Mouse (Mus musculus) neural tube, embryonic 13.5 days (tissue): Measurements from ENCODE around the gene Srgn. TPM values are rescaled to one million over a fixed set of nuclear protein-coding genes. Genes with fewer than 3 reads are reported as not detected.

Experiments
- ATAC-seq: fragments of 200-750 bp; cut with Nextera tagmentation; 2 replicates; pipeline ENCODE4 v1.8.0; 2017; ENCODE audit warnings: low read depth, mild to moderate bottlenecking, moderate TSS enrichment, moderate library complexity
- H3K27ac ChIP-seq: fragments of 300-500 bp; sonication (generic); replicated peaks from 2 replicates; pipeline ENCODE4 v1.5.1; 2015; ENCODE audit warnings: moderate library complexity, mild to moderate bottlenecking, inconsistent platforms
- H3K27me3 ChIP-seq: fragments of 300-500 bp; sonication (generic); 2 replicates; pipeline ENCODE4 v1.6.1; 2015; ENCODE audit warnings: mild to moderate bottlenecking, inconsistent platforms
- H3K36me3 ChIP-seq: fragments of 300-500 bp; sonication (generic); 2 replicates; pipeline ENCODE4 v1.6.1; 2015; ENCODE audit warnings: mild to moderate bottlenecking, inconsistent platforms
- H3K4me1 ChIP-seq: fragments of 300-500 bp; sonication (generic); replicated peaks from 2 replicates; pipeline ENCODE4 v1.6.1; 2015; ENCODE audit warnings: inconsistent platforms
- H3K4me2 ChIP-seq: fragments of 300-500 bp; sonication (generic); 2 replicates; pipeline ENCODE4 v1.6.1; 2015; ENCODE audit warnings: inconsistent platforms, mild to moderate bottlenecking, moderate library complexity
- H3K4me3 ChIP-seq: fragments of 300-500 bp; sonication (generic); 2 replicates; pipeline ENCODE4 v1.5.1; 2015; ENCODE audit warnings: mild to moderate bottlenecking, inconsistent platforms
- H3K9ac ChIP-seq: fragments of 300-500 bp; sonication (generic); 2 replicates; pipeline ENCODE4 v1.6.1; 2015; ENCODE audit warnings: moderate library complexity, mild to moderate bottlenecking, inconsistent platforms
- H3K9me3 ChIP-seq: fragments of 300-500 bp; sonication (generic); 2 replicates; pipeline ENCODE4 v1.6.1; 2016; ENCODE audit warnings: inconsistent platforms
- WGBS: fragments of 180-500 bp; shearing (Covaris S2); methylation state at CpG from one replicate; pipeline ENCODE4 v1.1.7; 2015; 5-methylcytosine and 5-hydroxymethylcytosine counted together
- polyA plus RNA-seq: library from polyadenylated mRNA; unstranded; fragments of >200 nt; fragmentation: Nextera tagmentation; extraction: Ambion mirVana; gene quantifications from 2 replicates; pipeline ENCODE4 v1.2.1, GENCODE M21; 2015

The Srgn gene
- 8.3 TPM in 2 replicates for polyA plus RNA-seq

DNA sequence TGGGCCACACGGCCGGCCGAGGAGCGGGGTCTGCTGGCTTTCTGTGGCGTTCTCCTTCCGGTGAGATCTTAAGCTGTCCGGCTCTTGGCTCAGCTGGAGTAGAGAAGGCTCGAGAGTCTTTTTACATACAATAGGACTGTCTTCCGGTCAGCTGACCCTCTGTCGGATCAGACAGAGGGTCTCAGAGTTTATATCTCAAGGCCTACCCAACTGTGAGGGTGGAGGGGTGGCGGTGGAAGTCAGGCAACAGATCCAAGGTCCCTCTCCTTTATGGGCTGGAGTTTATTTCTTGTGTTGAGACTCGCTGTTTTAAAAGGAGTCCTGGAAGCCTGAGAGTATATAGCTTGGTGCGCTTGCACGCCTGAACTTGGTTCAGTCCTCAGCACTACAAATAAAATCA lies at the start of gene Srgn:
Gene Srgn (minus strand): TSS at position 101 of the 400 bp plus-strand sequence.
- Histone ChIP-seq H3K4me2 (no peak within 1 kb of the TSS), H3K9me3 (no peaks in the 10 kb centered on the region), H3K9ac (no peak within 1 kb of the TSS), H3K36me3 (no peaks in the 10 kb centered on the region), H3K27ac (no peak within 1 kb of the TSS), H3K4me3 (no peak within 1 kb of the TSS), H3K27me3 (no peaks in the 10 kb centered on the region), H3K4me1 (no peaks in the 10 kb centered on the region)
- 92% methylated on average over 14 of the region's 14 CpGs for WGBS
- no peak for ATAC-seq

DNA sequence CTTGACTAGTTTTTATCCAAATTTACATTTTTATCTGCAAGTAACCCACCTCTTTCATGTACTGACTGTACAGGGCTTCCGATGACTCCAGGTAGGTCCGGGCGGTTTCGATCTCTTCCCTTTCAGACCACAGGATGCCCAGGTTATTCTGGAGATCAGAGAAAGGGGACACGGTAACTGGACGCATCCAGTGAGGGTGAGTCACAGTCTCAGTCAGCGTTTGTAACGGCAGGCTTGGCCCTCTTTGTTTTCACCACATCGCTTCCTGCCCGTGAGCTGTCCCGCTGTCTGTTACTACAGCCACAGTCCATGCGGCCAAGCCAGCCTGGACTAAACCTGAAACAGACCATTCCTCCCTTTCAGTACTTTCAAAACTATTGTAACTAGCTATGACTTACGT lies 47.8 kb upstream of the Srgn start:
- Histone ChIP-seq H3K9ac (no peak overlapping the region), H3K4me1 (peaks cover 19% of the 10 kb centered on the region), H3K4me2 (no peak overlapping the region), H3K9me3 (no peaks in the 10 kb centered on the region), H3K36me3 (peaks cover 51% of the 10 kb centered on the region), H3K27ac (no peak overlapping the region), H3K27me3 (no peaks in the 10 kb centered on the region), H3K4me3 (no peak overlapping the region)
- no peak for ATAC-seq
- WGBS, result 90% methylated on average over 13 of the region's 13 CpGs

DNA sequence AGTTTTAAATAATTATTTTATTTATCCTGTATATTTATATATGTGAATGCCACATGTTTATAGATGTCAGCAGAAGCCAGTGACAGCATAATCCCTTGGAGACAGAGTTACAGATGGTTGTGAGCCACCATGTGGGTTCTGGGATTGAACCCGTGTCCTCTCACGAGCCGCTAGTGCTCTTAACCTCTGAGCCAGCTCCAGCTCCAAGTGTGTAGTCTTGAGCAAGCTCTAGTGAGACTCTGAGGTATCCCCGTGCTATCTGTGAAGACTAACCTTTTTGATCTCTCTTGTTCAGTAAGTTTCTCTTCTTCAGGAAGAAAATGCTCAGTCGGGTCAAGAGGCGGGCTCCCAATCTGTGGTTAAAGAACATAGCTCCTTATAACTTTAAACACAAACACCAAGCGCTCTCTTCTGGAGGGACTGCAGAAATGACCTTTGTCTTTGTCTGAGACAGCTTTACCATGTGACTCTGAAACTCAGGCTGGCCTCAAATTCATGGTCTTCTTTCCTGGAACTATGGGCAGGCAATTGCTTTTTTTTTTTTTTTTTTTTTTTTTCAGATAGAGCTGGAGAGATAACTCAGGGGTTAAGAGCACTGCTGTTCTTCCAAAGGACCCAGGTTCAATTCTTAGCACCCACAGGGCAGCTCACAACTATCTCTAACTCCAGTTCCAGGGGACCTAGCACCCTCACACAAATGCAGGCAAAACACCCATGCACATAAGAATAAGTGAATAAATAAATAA lies 43.0 kb upstream of the Srgn start:
- 95% methylated on average over 7 of the region's 7 CpGs for WGBS
- no peak for ATAC-seq

DNA sequence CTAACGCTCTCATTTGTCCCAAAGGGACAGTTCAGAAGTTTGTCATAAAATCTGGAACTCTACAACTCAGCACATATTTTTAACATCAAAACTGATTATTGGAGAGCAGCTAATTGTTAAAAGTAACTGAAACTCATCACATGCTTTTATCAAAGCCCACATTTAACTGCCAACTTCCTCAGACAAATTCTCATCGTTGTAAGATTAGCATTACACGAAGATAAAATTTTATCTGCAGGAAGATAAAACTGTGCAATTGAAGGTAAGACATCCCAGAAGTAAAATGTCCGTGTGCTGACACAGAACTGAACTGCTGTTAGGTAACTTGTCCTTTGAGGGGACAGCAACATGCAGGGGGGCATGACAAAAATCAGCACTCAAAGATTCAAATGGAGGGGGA lies 41.6 kb upstream of the Srgn start:
- H3K9me3 ChIP-seq, result no peaks in the 10 kb centered on the region
- no peak overlapping the region for H3K27ac ChIP-seq
- 88% methylated on average over 4 of the region's 4 CpGs for WGBS
- peaks cover 92% of the 10 kb centered on the region for H3K36me3 ChIP-seq
- no peak overlapping the region for H3K4me2 ChIP-seq
- no peak overlapping the region for H3K4me3 ChIP-seq
- no peaks in the 10 kb centered on the region for H3K27me3 ChIP-seq
- H3K4me1 ChIP-seq, result no peaks in the 10 kb centered on the region
- no peak overlapping the region for H3K9ac ChIP-seq
- no peak for ATAC-seq

More for the DNA sequence above, 43.0 kb upstream of the Srgn start:
- Histone ChIP-seq H3K4me1 (no peaks in the 10 kb centered on the region), H3K4me2 (no peak overlapping the region), H3K9ac (no peak overlapping the region), H3K36me3 (peaks cover 90% of the 10 kb centered on the region), H3K4me3 (no peak overlapping the region), H3K27ac (no peak overlapping the region), H3K27me3 (no peaks in the 10 kb centered on the region), H3K9me3 (no peaks in the 10 kb centered on the region)

DNA sequence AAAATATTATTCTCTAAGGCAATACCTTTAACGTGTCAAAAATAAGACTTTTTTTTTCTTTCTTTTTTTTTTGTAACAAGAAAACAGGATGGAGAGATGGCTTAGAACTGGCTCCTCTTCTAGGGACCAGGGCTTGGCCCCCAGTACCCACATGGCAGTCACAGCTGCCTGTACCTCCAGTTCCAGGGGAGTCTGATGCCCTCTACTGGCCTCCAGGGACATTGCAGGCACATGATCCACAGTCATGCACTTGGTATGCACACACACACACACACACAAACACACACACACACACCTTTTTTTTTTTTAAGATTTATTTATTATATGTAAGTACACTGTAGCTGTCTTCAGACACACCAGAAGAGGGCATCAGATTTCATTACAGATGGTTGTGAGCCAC lies 30.5 kb upstream of the Srgn start:
- no peak for ATAC-seq
- 86% methylated on average over 1 of the region's 1 CpGs for WGBS
- no peaks in the 10 kb centered on the region for H3K4me1 ChIP-seq
- no peaks in the 10 kb centered on the region for H3K27me3 ChIP-seq
- peaks cover 67% of the 10 kb centered on the region for H3K36me3 ChIP-seq
- H3K27ac ChIP-seq, result no peak overlapping the region
- H3K9me3 ChIP-seq, result no peaks in the 10 kb centered on the region
- no peak overlapping the region for H3K9ac ChIP-seq
- no peak overlapping the region for H3K4me2 ChIP-seq
- H3K4me3 ChIP-seq, result no peak overlapping the region

DNA sequence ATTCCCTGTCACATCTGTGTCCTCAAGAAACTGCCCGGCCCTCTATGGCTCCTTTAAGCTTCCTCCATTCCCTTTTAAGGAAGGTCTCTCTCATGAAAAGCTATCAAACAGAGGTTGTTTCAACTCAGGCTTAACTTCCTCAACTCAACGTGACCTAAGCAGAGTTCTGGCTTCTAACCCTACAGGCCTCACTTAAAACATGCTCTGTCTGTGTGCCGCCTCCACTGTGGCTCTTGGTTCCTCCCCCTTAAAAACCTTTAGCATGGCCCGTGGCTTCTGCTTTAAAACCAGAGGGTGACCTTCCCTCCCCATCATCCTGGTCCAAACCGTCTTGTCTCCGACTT lies 29.3 kb upstream of the Srgn start:
- H3K4me3 ChIP-seq, result no peak overlapping the region
- H3K9ac ChIP-seq, result no peak overlapping the region
- H3K4me1 ChIP-seq, result no peaks in the 10 kb centered on the region
- WGBS, result 95% methylated on average over 6 of the region's 6 CpGs
- no peak overlapping the region for H3K27ac ChIP-seq
- no peaks in the 10 kb centered on the region for H3K9me3 ChIP-seq
- no peaks in the 10 kb centered on the region for H3K27me3 ChIP-seq
- ATAC-seq, result no peak
- H3K36me3 ChIP-seq, result peaks cover 55% of the 10 kb centered on the region
- H3K4me2 ChIP-seq, result no peak overlapping the region

DNA sequence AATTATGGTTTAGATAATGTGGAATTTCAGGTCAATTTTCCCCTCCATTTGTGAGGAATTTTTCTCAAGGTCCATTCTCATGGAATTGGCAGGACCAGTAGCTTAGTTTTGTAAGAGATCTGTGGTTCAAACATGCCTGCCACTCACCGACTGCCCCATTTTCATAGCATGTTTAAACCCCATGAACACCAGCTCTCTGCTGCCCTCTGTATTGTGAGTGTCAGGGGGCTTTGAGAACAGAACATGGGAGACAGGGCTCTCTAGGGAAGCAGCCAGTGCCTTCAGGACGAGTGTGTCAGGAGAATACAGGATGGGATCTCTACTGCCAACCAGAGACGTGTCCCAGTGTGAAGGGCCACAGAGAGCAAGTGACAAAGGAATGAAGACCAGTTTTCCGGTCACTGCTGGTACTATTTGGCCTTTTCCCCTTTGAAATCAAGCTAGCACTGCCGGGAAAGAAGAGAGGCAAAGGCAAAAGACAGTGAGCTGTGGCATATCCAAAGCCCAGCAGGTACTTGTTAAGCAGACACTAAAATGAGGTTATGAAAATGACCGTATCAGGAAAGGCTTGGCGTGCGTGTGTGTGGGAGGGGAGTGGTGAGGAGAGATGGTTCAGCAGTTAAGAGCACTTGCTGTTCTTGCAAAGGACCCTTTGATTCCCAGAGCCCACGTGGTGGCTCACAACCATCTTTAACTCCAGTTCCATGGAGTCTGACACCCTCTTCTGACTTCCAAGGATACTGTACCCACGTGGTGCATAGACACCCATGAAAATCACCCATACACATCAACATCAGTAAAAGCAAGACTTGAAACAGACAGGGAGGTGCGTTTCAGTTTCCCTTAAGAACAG lies 28.7 kb upstream of the Srgn start:
- Histone ChIP-seq H3K27ac (no peak overlapping the region), H3K4me1 (no peaks in the 10 kb centered on the region), H3K27me3 (no peaks in the 10 kb centered on the region), H3K9me3 (no peaks in the 10 kb centered on the region), H3K36me3 (peaks cover 51% of the 10 kb centered on the region), H3K4me3 (no peak overlapping the region), H3K9ac (no peak overlapping the region), H3K4me2 (no peak overlapping the region)
- ATAC-seq, result no peak
- 79% methylated on average over 11 of the region's 11 CpGs for WGBS

DNA sequence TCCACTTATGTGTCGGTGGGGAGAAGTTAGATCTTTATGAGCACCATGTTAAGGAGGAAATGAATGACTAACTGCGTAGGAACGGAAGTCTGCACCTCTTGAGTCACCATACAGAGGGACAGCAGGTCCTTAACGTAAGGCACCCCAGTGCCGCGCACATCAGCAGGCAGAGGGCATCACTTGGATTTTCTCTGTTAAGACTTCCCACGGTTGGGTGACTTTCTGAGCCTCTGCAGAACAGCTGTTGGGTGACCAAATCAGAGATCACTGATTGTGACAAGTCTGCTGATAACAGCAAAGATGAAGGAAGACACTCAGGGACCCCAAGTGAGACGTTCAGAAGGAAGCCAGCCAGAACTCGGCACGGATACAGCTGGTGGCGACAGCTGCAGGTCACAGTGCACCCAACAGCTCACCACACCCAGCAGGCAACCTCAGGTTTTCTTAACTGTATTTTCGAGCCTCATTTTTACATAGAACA lies 26.4 kb upstream of the Srgn start:
- Histone ChIP-seq H3K4me3 (no peak overlapping the region), H3K27me3 (no peaks in the 10 kb centered on the region), H3K9ac (no peak overlapping the region), H3K4me2 (no peak overlapping the region), H3K27ac (no peak overlapping the region), H3K4me1 (no peaks in the 10 kb centered on the region), H3K9me3 (no peaks in the 10 kb centered on the region), H3K36me3 (peaks cover 28% of the 10 kb centered on the region)
- WGBS, result 88% methylated on average over 12 of the region's 12 CpGs
- ATAC-seq, result no peak

DNA sequence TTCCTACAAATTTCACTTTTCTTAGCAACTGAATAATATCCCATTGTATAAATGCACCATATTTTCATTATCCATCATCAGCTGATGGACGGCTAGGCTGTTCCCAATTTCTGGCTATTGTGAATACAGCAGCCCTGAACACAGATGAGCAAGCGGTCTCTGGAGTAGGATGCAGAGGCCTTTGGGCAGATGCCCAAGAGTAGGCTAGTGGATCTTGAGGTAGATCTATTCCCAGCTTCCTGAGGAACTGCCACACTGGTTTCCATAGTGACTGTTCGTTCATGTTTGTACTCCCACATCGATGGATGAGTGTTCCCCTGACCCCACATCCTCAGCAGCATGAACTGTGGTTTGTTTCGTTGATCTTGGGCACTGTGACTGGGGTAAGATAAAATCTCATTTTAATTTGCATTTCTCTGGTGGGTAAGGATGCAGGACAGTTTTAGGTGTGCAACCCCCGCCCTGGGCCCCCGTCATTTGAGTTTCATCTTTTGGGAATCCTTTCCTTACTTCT lies 23.6 kb upstream of the Srgn start:
- no peaks in the 10 kb centered on the region for H3K4me1 ChIP-seq
- WGBS, result 79% methylated on average over 7 of the region's 7 CpGs
- H3K9ac ChIP-seq, result no peak overlapping the region
- H3K27ac ChIP-seq, result no peak overlapping the region
- no peak overlapping the region for H3K4me2 ChIP-seq
- no peak overlapping the region for H3K4me3 ChIP-seq
- H3K27me3 ChIP-seq, result no peaks in the 10 kb centered on the region
- ATAC-seq, result no peak
- H3K36me3 ChIP-seq, result 0 out of 2 replicates have a peak, but pooled peaks cover 3% of the 10 kb centered on the region
- no peaks in the 10 kb centered on the region for H3K9me3 ChIP-seq

DNA sequence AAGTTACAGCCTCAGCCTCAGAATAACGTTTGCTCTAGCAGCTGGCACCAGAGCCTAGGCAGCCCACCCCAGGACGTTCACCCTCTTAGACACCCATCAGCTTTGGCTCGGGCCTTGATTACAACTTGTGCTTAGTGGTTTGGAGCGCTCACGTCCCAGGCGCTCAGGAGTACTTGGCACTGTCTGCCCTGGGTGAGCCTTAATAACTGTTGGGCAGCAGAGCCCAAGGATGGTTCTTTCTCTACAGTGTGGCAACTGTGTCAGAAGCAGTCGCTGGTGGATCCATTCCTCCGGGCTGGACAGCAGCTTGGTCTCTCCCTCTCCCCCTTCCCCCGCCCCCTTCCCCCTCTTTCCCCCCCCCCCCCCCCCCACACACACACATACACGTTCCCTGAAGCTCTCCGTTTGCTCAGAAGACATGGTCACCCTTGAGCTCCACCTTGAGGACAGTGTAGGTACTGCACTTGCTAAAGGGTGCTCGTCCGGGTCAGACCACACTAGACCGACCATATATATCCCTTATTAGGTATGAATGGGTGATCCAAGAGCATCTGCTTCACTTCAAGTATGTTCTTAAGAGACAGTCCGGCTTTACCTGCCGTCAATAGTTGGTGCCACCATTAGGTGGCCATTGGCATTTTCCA lies 22.4 kb upstream of the Srgn start:
- no peaks in the 10 kb centered on the region for H3K4me1 ChIP-seq
- no peaks in the 10 kb centered on the region for H3K36me3 ChIP-seq
- H3K27me3 ChIP-seq, result no peaks in the 10 kb centered on the region
- no peak overlapping the region for H3K4me3 ChIP-seq
- H3K9ac ChIP-seq, result no peak overlapping the region
- no peak overlapping the region for H3K4me2 ChIP-seq
- H3K9me3 ChIP-seq, result no peaks in the 10 kb centered on the region
- 33% methylated on average over 14 of the region's 16 CpGs for WGBS
- H3K27ac ChIP-seq, result no peak overlapping the region
- no peak for ATAC-seq

DNA sequence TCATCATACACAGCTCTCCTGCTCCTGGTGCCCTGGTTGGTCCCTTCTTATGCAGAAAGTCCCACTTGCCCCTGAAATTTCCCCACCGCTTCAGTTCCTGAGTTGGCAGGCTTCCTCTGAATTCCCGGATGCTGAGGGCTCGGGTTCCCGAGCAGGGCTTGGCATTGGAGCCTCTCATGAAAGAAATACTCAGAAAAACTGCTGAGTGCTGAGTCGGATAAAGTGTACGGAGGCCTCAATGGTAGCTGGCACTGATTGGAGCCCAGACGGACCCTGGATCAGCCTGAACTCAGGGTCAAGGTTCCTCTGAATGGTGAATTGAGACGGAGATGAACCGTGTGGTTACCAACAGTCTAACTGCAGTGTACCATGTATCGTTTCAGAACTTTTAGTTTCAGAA lies 19.2 kb upstream of the Srgn start:
- Histone ChIP-seq H3K4me2 (no peak overlapping the region), H3K4me3 (no peak overlapping the region), H3K4me1 (no peaks in the 10 kb centered on the region), H3K36me3 (no peaks in the 10 kb centered on the region), H3K27me3 (no peaks in the 10 kb centered on the region), H3K9me3 (no peaks in the 10 kb centered on the region), H3K27ac (no peak overlapping the region), H3K9ac (no peak overlapping the region)
- 87% methylated on average over 10 of the region's 10 CpGs for WGBS
- ATAC-seq, result no peak

DNA sequence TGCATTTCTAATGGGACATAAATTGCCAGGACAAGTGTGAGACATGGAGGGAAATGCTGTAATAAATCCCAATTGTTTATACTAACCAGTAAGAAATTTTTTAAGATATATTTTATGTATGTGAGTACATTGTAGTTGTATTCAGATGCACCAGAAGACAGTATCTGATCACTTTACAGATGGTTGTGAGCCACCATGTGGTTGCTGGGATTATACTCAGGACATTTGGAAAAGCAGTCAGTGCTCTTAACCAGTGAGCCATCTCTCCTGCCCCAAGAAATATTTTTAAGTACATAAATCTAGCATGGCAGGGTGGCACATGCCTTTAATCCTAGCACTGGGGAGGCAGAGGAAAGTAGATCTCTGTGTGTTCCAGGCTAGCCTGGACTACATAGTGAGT lies 18.5 kb upstream of the Srgn start:
- Histone ChIP-seq H3K9me3 (no peaks in the 10 kb centered on the region), H3K4me2 (no peak overlapping the region), H3K9ac (no peak overlapping the region), H3K27ac (no peak overlapping the region), H3K27me3 (no peaks in the 10 kb centered on the region), H3K4me1 (no peaks in the 10 kb centered on the region), H3K4me3 (no peak overlapping the region), H3K36me3 (no peaks in the 10 kb centered on the region)
- ATAC-seq, result no peak
